ENCODE assay signal across 17 mouse cellular contexts in the genomic region with DNA sequence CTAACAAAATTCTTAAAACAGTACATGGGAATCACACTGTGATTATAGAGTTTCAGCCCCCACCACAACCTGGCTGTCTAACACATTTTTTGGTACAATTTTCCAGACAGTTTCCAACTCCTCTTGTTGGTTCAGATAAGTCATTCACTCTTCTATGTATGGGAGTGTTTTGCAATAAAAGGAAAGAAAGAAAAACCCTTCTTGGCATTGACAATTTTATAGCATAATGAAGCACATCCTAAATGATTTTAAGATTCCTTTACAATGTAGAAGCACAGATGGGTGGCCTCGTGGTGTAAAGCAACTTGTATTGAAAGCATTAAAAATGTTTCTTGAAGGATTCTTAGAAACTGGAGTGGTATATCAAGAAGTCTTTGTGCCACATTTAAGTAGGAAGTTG.
DNase-seq lines count a peak whose midpoint lies in the region; ATAC-seq lines count a peak whose summit lies in the region.
"Had no signal": no experiment of that assay in that cellular context is flagged by ENCODE, and none has a peak within 500 bp of the region (broad histone marks: within the 10 kb centered on the region; RNA-seq: fewer than 3 reads in every experiment).

No protein-coding gene starts in this region.

- ATAC-seq in frontal cortex, adult (ENCODE audit: low TSS enrichment), result peak; percentile 70
- ATAC-seq: forebrain, embryonic 13.5 days; forebrain, embryonic 15.5 days had no signal

- DNase-seq in frontal cortex, postnatal 14 days (ENCODE audit: low spot score in 2 of 2), result no peak
- peak; percentile 55 for DNase-seq in brain, adult 2 months (ENCODE audit: low read depth, low spot score)
- peak; percentile 41 for DNase-seq in telencephalon, adult 2 months (ENCODE audit: low read depth, low spot score)
- DNase-seq in adrenal gland, adult 8-10 months, result no peak
- DNase-seq: adrenal gland, adult 2 months; adrenal gland, postnatal 14 days; adrenal gland, postnatal 36 days; cerebellum, adult 11 months; cerebellum, adult 18-20 months; cerebellum, adult 8-10 months; cerebellum, adult 9-11 months; cerebellum, postnatal 14 days; cerebellum, postnatal 36 days; embryo, embryonic 11 days had no signal

Comparison
In these comparisons a context has a peak if more than half of its experiments do, and no peak if none do; other contexts are left out.
1. DNase-seq: peak in brain, adult 2 months (single experiment) and telencephalon, adult 2 months (single experiment); none in frontal cortex, postnatal 14 days (0 of 2) and adrenal gland, adult 8-10 months (single experiment).